ENCODE assay signal across 18 mouse cellular contexts in the genomic region with DNA sequence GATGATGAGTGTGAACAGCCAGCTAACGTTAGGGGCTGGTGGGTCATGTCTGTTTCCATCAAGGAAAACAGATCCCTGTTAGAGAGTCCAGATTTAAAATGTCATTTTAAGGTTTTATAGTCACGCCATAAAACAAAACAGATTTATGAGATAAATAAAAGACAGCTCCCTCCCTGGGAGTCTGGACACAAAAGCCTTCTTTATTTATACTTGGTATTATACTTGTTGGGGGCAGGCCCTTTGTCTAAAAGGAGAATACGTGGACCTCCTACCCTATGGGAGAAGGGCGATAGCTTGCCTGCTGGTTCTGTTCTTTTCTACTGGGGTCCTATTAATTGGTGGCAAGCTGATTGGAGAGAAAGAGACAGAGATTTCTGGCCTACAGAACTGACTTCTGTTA.
DNase-seq lines count a peak whose midpoint lies in the region; ATAC-seq lines count a peak whose summit lies in the region.
"Had no signal": no experiment of that assay in that cellular context is flagged by ENCODE, and none has a peak within 500 bp of the region (broad histone marks: within the 10 kb centered on the region; RNA-seq: fewer than 3 reads in every experiment).

No protein-coding gene starts in this region.

- no peak overlapping the region for H3K4me3 ChIP-seq in forebrain, embryonic 14.5 days (ENCODE audit: low read depth, low read length)
- H3K4me3 ChIP-seq in forebrain, embryonic 12.5 days (replicated peaks), result no peak overlapping the region
- no peak overlapping the region for H3K4me3 ChIP-seq in kidney, embryonic 15.5 days (replicated peaks)
- no peak overlapping the region for H3K4me3 ChIP-seq in limb, embryonic 10.5 days
- H3K4me3 ChIP-seq in limb, embryonic 12.5 days (replicated peaks), result no peak overlapping the region
- H3K4me3 ChIP-seq: embryonic facial prominence, embryonic 12.5 days; heart, adult 2 months; heart, embryonic 12.5 days; hindbrain, embryonic 10.5 days had no signal

- peak; percentile 5 for DNase-seq in forebrain, embryonic 14.5 days (ENCODE audit: low spot score)
- no peak for DNase-seq in kidney, postnatal 25 days
- DNase-seq in limb, embryonic 10.5 days (ENCODE audit: low spot score), result no peak
- DNase-seq: adrenal gland, postnatal 14 days; cerebellum, adult 11-12 months; cerebellum, adult 9-10 months; gastrocnemius, postnatal 10 days; heart, adult 2 months had no signal

- no peaks in the 10 kb centered on the region for H3K9me3 ChIP-seq in forebrain, embryonic 14.5 days (replicated peaks; ENCODE audit: control insufficient read depth, low read length)
- H3K9me3 ChIP-seq in forebrain, embryonic 12.5 days, result no peaks in the 10 kb centered on the region
- H3K9me3 ChIP-seq in kidney, embryonic 15.5 days (replicated peaks), result no peaks in the 10 kb centered on the region
- no peaks in the 10 kb centered on the region for H3K9me3 ChIP-seq in limb, embryonic 10.5 days (replicated peaks)
- no peaks in the 10 kb centered on the region for H3K9me3 ChIP-seq in limb, embryonic 12.5 days
- H3K9me3 ChIP-seq: embryonic facial prominence, embryonic 12.5 days; heart, embryonic 12.5 days; hindbrain, embryonic 10.5 days had no signal

- H3K4me1 ChIP-seq in forebrain, embryonic 14.5 days (ENCODE audit: control insufficient read depth, insufficient read depth, low read length), result peaks cover 6% of the 10 kb centered on the region; the same call in 1 of the 2 replicates
- H3K4me1 ChIP-seq in forebrain, embryonic 12.5 days, result peaks cover 17% of the 10 kb centered on the region; the same call in 1 of the 2 replicates
- peaks cover 16% of the 10 kb centered on the region for H3K4me1 ChIP-seq in kidney, embryonic 15.5 days
- H3K4me1 ChIP-seq in limb, embryonic 10.5 days, result peaks cover 42% of the 10 kb centered on the region
- H3K4me1 ChIP-seq in limb, embryonic 12.5 days (replicated peaks), result peaks cover 31% of the 10 kb centered on the region
- H3K4me1 ChIP-seq: embryonic facial prominence, embryonic 12.5 days; hindbrain, embryonic 10.5 days had no signal

- H3K27me3 ChIP-seq in forebrain, embryonic 14.5 days (replicated peaks; ENCODE audit: control insufficient read depth, insufficient read depth, low read length), result no peaks in the 10 kb centered on the region
- no peaks in the 10 kb centered on the region for H3K27me3 ChIP-seq in forebrain, embryonic 12.5 days
- no peaks in the 10 kb centered on the region for H3K27me3 ChIP-seq in kidney, embryonic 15.5 days
- H3K27me3 ChIP-seq in limb, embryonic 10.5 days (ENCODE audit: low read depth, poor library complexity, severe bottlenecking), result no peaks in the 10 kb centered on the region
- H3K27me3 ChIP-seq in limb, embryonic 12.5 days, result no peaks in the 10 kb centered on the region
- H3K27me3 ChIP-seq: CH12.LX; embryonic facial prominence, embryonic 12.5 days; heart, embryonic 12.5 days; Patski had no signal

- no peaks in the 10 kb centered on the region for H3K36me3 ChIP-seq in forebrain, embryonic 14.5 days (ENCODE audit: control insufficient read depth, insufficient read depth, low read length)
- H3K36me3 ChIP-seq in forebrain, embryonic 12.5 days (replicated peaks), result no peaks in the 10 kb centered on the region
- H3K36me3 ChIP-seq in kidney, embryonic 15.5 days, result no peaks in the 10 kb centered on the region
- no peaks in the 10 kb centered on the region for H3K36me3 ChIP-seq in limb, embryonic 10.5 days
- H3K36me3 ChIP-seq in limb, embryonic 12.5 days, result no peaks in the 10 kb centered on the region
- H3K36me3 ChIP-seq: embryonic facial prominence, embryonic 12.5 days; heart, embryonic 12.5 days; hindbrain, embryonic 10.5 days had no signal

- no peak overlapping the region for H3K9ac ChIP-seq in forebrain, embryonic 14.5 days (ENCODE audit: low read length)
- no peak overlapping the region for H3K9ac ChIP-seq in forebrain, embryonic 12.5 days
- no peak overlapping the region for H3K9ac ChIP-seq in kidney, embryonic 15.5 days
- no peak overlapping the region for H3K9ac ChIP-seq in limb, embryonic 12.5 days (replicated peaks)
- H3K9ac ChIP-seq: embryonic facial prominence, embryonic 12.5 days; heart, embryonic 12.5 days; hindbrain, embryonic 14.5 days had no signal

- no peak for ATAC-seq in forebrain, embryonic 14.5 days
- ATAC-seq in forebrain, embryonic 12.5 days (ENCODE audit: low FRiP score), result no peak
- peak; percentile 80; the same call in 1 of the 2 replicates for ATAC-seq in kidney, embryonic 15.5 days (replicated peaks; ENCODE audit: low FRiP score)
- ATAC-seq in limb, embryonic 12.5 days (ENCODE audit: insufficient number of reproducible peaks, insufficient read depth, low FRiP score, low TSS enrichment, low read depth), result 0 out of 2 replicates have a peak, but pooled peaks have one; percentile 26
- ATAC-seq: activated CD4-positive, CD25-positive, alpha-beta regulatory T cell, adult 4 months; Patski had no signal

- no peak overlapping the region for H3K4me2 ChIP-seq in forebrain, embryonic 14.5 days (ENCODE audit: low read length)
- H3K4me2 ChIP-seq in forebrain, embryonic 12.5 days, result no peak overlapping the region
- H3K4me2 ChIP-seq in kidney, embryonic 15.5 days, result no peak overlapping the region
- H3K4me2 ChIP-seq in limb, embryonic 12.5 days, result no peak overlapping the region
- H3K4me2 ChIP-seq: embryonic facial prominence, embryonic 12.5 days; heart, embryonic 12.5 days; hindbrain, embryonic 14.5 days had no signal

- H3K27ac ChIP-seq in forebrain, embryonic 14.5 days (ENCODE audit: low read depth, low read length), result no peak overlapping the region
- H3K27ac ChIP-seq in forebrain, embryonic 12.5 days, result no peak overlapping the region
- no peak overlapping the region for H3K27ac ChIP-seq in kidney, embryonic 15.5 days
- peak overlapping the region; percentile 58; the same call in 1 of the 2 replicates for H3K27ac ChIP-seq in limb, embryonic 10.5 days
- H3K27ac ChIP-seq in limb, embryonic 12.5 days, result no peak overlapping the region
- H3K27ac ChIP-seq: embryonic facial prominence, embryonic 12.5 days; heart, adult 2 months; hindbrain, embryonic 10.5 days; hindbrain, embryonic 14.5 days had no signal

- WGBS in forebrain, embryonic 14.5 days, result 14% methylated on average over 4 of the region's 4 CpGs
- 22% methylated on average over 4 of the region's 4 CpGs for WGBS in forebrain, embryonic 12.5 days
- 26% methylated on average over 4 of the region's 4 CpGs for WGBS in kidney, embryonic 15.5 days
- WGBS in limb, embryonic 10.5 days, result 55% methylated on average over 4 of the region's 4 CpGs
- WGBS in limb, embryonic 12.5 days, result 26% methylated on average over 4 of the region's 4 CpGs

Comparison
In these comparisons a context has a peak if more than half of its experiments do, and no peak if none do; other contexts are left out.
1. ATAC-seq: peak in kidney, embryonic 15.5 days (single experiment) and limb, embryonic 12.5 days (single experiment); none in forebrain, embryonic 14.5 days (single experiment) and forebrain, embryonic 12.5 days (single experiment).